Mouse (Mus musculus): Measurements from ENCODE around the gene D630023F18Rik.

GRCm38 (mm10) chr1:65103273-65103672 lies 19.7 kb downstream of the D630023F18Rik start, which contains the start of gene Cryga:
- TF ChIP-seq CTCF (IDR thresholded peaks at IDR 0.05; ENCODE audit: borderline replicate concordance, control insufficient read depth, extremely low read depth, insufficient read depth, low read length, poor library complexity) (no peak), POLR2A (IDR thresholded peaks at IDR 0.05; ENCODE audit: control insufficient read depth, extremely low read depth, insufficient read depth, low read length, poor library complexity) (no peak)

Data from thymus, adult 2 months (tissue).